22 mouse cellular contexts compared by ENCODE assay signal in the genomic region with DNA sequence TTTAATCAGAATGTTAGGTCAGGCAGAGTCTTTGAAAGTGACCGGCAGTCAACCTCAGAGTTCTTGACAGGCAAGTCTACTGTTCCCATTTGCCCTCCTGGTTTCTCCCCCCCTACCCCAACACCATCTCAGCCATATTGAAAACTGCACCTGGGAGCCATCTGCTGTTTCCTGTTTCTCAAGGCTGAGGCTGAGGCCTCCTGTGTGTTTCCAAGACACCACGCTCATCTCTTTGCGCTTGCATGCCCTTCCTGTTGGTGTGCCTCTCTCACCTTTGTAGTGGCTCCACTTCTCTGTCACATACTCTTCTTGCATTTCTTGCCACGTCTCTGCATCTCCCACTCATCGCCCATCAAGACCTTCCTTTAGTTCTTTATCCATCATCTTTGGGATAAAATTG.
DNase-seq lines count a peak whose midpoint lies in the region; ATAC-seq lines count a peak whose summit lies in the region.
"Had no signal": no experiment of that assay in that cellular context is flagged by ENCODE, and none has a peak within 500 bp of the region (broad histone marks: within the 10 kb centered on the region; RNA-seq: fewer than 3 reads in every experiment).

No protein-coding gene starts in this region.

- 0 out of 2 replicates have a peak overlapping the region, but pooled peaks have one; percentile 12 for H3K9ac ChIP-seq in heart, embryonic 14.5 days (ENCODE audit: low read length)
- H3K9ac ChIP-seq in lung, embryonic 15.5 days: no peak overlapping the region
- H3K9ac ChIP-seq: forebrain, embryonic 12.5 days; hindbrain, embryonic 13.5 days; intestine, embryonic 15.5 days; midbrain, embryonic 13.5 days had no signal

- H3K27ac ChIP-seq in heart, embryonic 14.5 days (replicated peaks in 1 of 2; ENCODE audit: control insufficient read depth in 1 of 2, insufficient read depth in 1 of 2, low read depth in 2 of 2, low read length in 2 of 2): peak overlapping the region in 1 of 2 experiments; percentile 45; a peak in 2 of 4 replicates
- peak overlapping the region; percentile 11; the same call in 1 of the 2 replicates for H3K27ac ChIP-seq in lung, embryonic 15.5 days
- H3K27ac ChIP-seq: forebrain, embryonic 12.5 days; hindbrain, embryonic 13.5 days; intestine, embryonic 15.5 days; left cerebral cortex, adult 2 months; limb, embryonic 10.5 days; midbrain, embryonic 13.5 days had no signal

- peaks cover 23 to 36% of the 10 kb centered on the region in 2 experiments for H3K4me1 ChIP-seq in heart, embryonic 14.5 days (ENCODE audit: control insufficient read depth in 2 of 2, insufficient read depth in 2 of 2, low read length in 2 of 2)
- H3K4me1 ChIP-seq in lung, embryonic 15.5 days: peaks cover 9% of the 10 kb centered on the region; the same call in 1 of the 2 replicates

- no peaks in the 10 kb centered on the region for H3K9me3 ChIP-seq in heart, embryonic 14.5 days (ENCODE audit: control insufficient read depth, low read length)
- no peaks in the 10 kb centered on the region for H3K9me3 ChIP-seq in lung, embryonic 15.5 days
- H3K9me3 ChIP-seq: forebrain, embryonic 12.5 days; hindbrain, embryonic 13.5 days; intestine, embryonic 15.5 days; limb, embryonic 10.5 days; midbrain, embryonic 13.5 days had no signal

- no peak overlapping the region for H3K4me3 ChIP-seq in heart, embryonic 14.5 days (ENCODE audit: control insufficient read depth in 1 of 2, insufficient read depth in 1 of 2, low read depth in 1 of 2, low read length in 2 of 2)
- H3K4me3 ChIP-seq in lung, embryonic 15.5 days: no peak overlapping the region
- H3K4me3 ChIP-seq: forebrain, embryonic 12.5 days; hindbrain, embryonic 13.5 days; intestine, embryonic 15.5 days; left cerebral cortex, adult 2 months; limb, embryonic 10.5 days; midbrain, embryonic 13.5 days had no signal

- H3K36me3 ChIP-seq in heart, embryonic 14.5 days (ENCODE audit: control insufficient read depth, insufficient read depth, low read length): no peaks in the 10 kb centered on the region
- H3K36me3 ChIP-seq in lung, embryonic 15.5 days: no peaks in the 10 kb centered on the region
- no peaks in the 10 kb centered on the region for H3K36me3 ChIP-seq in splenic B cell, adult 2 months (ENCODE audit: control insufficient read depth, insufficient read depth, low read length, poor library complexity, severe bottlenecking)
- H3K36me3 ChIP-seq: forebrain, embryonic 12.5 days; hindbrain, embryonic 13.5 days; intestine, embryonic 15.5 days; limb, embryonic 10.5 days; midbrain, embryonic 13.5 days had no signal

- no peak for ATAC-seq in heart, embryonic 14.5 days (ENCODE audit: insufficient number of reproducible peaks, insufficient read depth, low FRiP score, low read depth)
- no peak for ATAC-seq in lung, embryonic 15.5 days (ENCODE audit: borderline replicate concordance, extremely low read depth, low FRiP score, low TSS enrichment)
- no peak for ATAC-seq in CD4-positive, CD25-positive, alpha-beta regulatory T cell, adult 4 months
- ATAC-seq: activated CD4-positive, CD25-positive, alpha-beta regulatory T cell, adult 4 months; intestine, embryonic 15.5 days; midbrain, embryonic 13.5 days; Patski had no signal

- WGBS in heart, embryonic 14.5 days: 89% methylated on average over 5 of the region's 5 CpGs
- WGBS in lung, embryonic 15.5 days: 75% methylated on average over 5 of the region's 5 CpGs

- peak overlapping the region; percentile 41 for H3K4me2 ChIP-seq in heart, embryonic 14.5 days (ENCODE audit: low read length)
- no peak overlapping the region for H3K4me2 ChIP-seq in lung, embryonic 15.5 days
- H3K4me2 ChIP-seq: forebrain, embryonic 12.5 days; hindbrain, embryonic 13.5 days; intestine, embryonic 15.5 days; midbrain, embryonic 13.5 days had no signal

- DNase-seq in heart, postnatal 4 days: no peak
- no peak for DNase-seq in lung, postnatal 25 days (ENCODE audit: low spot score)
- DNase-seq in splenic B cell, adult 2 months (ENCODE audit: low read depth, low spot score): peak; percentile 17
- DNase-seq in thymus, postnatal 25 days: peak; percentile 30
- DNase-seq in T-cell, adult 2 months (ENCODE audit: low spot score): no peak
- DNase-seq: adrenal gland, postnatal 10 days; cerebellum, adult 9-11 months; kidney, adult 9 months; kidney, postnatal 4 days; lung, adult 2 months; retina, postnatal 1 day had no signal

- H3K27me3 ChIP-seq in heart, embryonic 14.5 days (ENCODE audit: control insufficient read depth, insufficient read depth, low read length): no peaks in the 10 kb centered on the region
- no peaks in the 10 kb centered on the region for H3K27me3 ChIP-seq in lung, embryonic 15.5 days
- H3K27me3 ChIP-seq in splenic B cell, adult 2 months (ENCODE audit: control insufficient read depth, insufficient read depth, low read length, poor library complexity, severe bottlenecking): no peaks in the 10 kb centered on the region
- H3K27me3 ChIP-seq: forebrain, embryonic 12.5 days; hindbrain, embryonic 13.5 days; intestine, embryonic 15.5 days; midbrain, embryonic 13.5 days; Patski had no signal

Comparison
In these comparisons a context has a peak if more than half of its experiments do, and no peak if none do; other contexts are left out.
1. DNase-seq: peak in splenic B cell, adult 2 months (single experiment) and thymus, postnatal 25 days (single experiment); none in heart, postnatal 4 days (single experiment), lung, postnatal 25 days (single experiment) and T-cell, adult 2 months (single experiment).